Mouse (Mus musculus) bone marrow, adult 2 months (tissue): Measurements from ENCODE around the gene Bcar3.

Experiments
- CTCF ChIP-seq: fragments of 200-500 bp; IDR thresholded peaks from 2 replicates; pipeline ENCODE4 v1.5.1; 2011; ENCODE audit warnings: low read length, control low read depth; ENCODE audit not compliant: control insufficient read depth, insufficient read depth
- POLR2A ChIP-seq: fragments of 200-500 bp; IDR thresholded peaks from 2 replicates; pipeline ENCODE4 v1.6.1; 2011; ENCODE audit warnings: low read depth, mild to moderate bottlenecking, control low read depth, low read length, borderline replicate concordance; ENCODE audit not compliant: control insufficient read depth

DNA sequence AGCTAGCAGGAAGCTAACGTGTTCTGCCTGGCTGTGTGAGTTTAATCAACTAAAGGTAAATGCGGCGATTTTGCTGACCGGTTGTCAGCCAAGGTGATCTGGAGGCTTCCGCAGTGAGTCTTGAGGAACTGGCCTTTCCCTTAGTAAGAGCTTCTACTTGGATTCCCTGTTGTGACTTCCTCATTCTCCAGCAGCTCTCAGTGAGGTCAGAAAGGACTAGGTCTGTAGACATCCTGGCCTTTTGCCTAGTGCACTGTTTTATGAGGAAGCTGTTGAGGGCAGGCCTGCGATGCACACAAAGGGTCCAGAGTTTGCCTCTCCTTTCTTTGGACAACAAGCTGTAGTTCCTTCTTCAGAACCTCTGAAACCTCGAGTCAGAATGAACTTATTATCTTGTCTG is 3.2 kb upstream of the Bcar3 start:
- TF ChIP-seq CTCF (no peak), POLR2A (no peak)
